Mouse (Mus musculus) B cell, adult (primary cell): ENCODE results near the gene Cuzd1. TPM values are rescaled to one million over a fixed set of nuclear protein-coding genes. Genes with fewer than 3 reads are reported as not detected.

Experiments used
- total RNA-seq: library from RNA; stranded (reverse); gene quantifications from 4 replicates; pipeline ENCODE4 v1.2.4, GENCODE M21; 2023; ENCODE audit not compliant: inconsistent age

The Cuzd1 gene
- total RNA-seq = not detected in 4 replicates

DNA sequence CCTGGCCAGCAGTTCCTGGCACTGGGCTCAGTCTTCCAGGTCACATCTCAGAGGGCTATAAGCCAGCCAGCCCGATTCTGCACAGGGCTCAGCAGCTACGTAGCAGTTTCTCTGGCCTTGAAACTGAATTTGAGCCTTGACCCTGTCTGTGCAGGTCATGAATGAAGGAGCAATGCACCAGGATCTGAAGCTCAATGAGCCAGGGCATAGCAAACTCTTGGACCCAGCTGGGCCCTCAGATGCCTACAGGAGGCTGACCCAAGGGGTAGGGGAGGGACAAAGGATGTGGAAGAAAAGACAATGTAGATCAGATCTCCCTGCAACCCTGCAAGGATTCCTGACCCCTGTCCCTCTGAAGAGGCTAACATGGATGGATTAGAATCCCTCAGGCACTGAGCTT, at the start of gene Cuzd1:
Cuzd1 (minus strand) TSS at position 101 of the 400 bp plus-strand sequence.

GRCm38 (mm10) chr7:131370648-131371469, 48.8 kb upstream of the Cuzd1 start, which contains the start of gene Pstk:
Pstk (plus strand) TSS chr7:131371141.

DNA sequence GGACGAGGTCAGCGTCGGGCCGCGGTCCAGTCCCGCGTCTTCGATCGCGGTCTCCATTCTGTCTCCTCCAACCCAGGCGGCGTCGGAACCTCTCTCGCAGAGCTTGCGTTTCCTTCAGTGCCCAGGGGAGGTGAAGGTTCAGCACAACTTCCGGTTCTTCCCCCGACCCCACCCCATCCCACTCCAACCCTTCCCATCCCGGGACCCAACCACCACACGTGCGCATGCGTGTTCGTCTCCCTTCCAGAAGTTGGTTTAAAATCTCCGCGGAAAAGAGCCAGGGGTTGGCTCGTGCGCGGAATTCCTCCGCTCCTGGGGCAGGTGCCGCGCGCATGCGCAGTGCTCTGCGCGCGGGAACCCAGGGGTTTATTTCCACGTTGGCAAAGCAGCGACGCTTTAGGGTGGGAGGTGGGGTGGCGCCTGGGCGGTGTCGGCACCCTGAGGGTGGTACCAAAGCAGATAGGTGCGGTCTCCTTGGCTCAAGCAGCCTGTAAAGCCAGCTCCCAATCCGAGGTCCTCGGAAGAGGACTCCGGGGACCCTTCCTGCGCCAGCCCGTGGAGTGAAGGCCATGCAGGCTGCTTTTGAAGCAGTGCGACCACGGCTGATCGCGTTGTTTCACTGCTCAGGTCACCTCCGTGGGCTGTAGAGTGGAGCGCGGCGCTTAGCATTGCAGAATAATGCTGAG, 40.7 kb upstream of the Cuzd1 start, which contains the start of gene 2310057M21Rik:
2310057M21Rik (minus strand) TSS at position 145 of the 686 bp plus-strand sequence.

DNA sequence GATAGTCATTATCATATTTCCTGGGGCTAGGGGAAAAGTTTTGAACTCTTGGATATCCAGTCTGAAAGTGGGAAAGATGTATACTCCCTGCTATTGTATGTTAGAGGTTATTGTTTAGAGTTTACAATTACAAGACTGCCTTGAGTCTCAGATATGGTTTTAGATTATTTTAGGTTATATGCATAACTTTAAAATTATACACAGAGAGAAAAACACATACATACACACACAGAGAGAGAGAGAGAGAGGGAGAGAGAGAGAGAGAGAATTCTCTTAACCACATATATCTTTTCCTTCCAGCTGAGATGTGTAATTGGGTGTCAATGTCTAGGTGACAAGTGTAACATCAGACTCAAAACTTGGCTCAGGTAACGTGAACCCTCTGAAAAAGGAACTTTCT, 11.5 kb upstream of the Cuzd1 start, which contains the start of gene Fam24a:
Fam24a (plus strand) TSS at position 301 of the 400 bp plus-strand sequence.

DNA sequence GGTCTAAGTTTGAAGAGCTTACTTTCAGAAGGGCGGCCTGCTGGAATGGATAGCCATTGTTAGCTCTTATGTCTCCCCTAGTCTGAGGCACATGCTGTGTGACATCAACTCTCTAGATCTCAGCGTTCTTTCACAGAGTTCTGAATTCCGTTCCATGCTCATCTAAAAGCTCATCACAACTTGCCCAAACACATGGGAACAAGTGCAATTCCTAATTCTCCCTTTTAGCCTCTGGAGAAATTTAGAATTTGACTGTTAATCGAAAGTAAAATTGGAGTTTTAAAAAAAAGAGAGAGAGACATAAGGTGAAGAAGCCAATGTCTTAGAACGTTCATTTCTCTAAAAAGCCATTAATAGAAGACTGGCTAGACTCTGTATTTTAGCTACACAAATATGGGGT, 7.3 kb upstream of the Cuzd1 start, which contains the start of gene Fam24b:
Fam24b (minus strand) TSS at position 101 of the 400 bp plus-strand sequence.

Other genes with a start within 250 kb of the Cuzd1 start
- not detected in 4 replicates for gene 4933402N03Rik, start 176.0 kb downstream of the Cuzd1 start, total RNA-seq
- not detected in 4 replicates for gene 5430419D17Rik, start 147.9 kb downstream of the Cuzd1 start, total RNA-seq
- gene Fam24b, start 7.2 kb upstream of the Cuzd1 start, total RNA-seq = 1.6 TPM in 1 of 4 replicates, not detected in the others
- not detected in 4 replicates for gene Fam24a, start 11.6 kb upstream of the Cuzd1 start, total RNA-seq
- 15.1 to 24.5 TPM (median 17.9 TPM) in 4 replicates for gene 2310057M21Rik, start 40.5 kb upstream of the Cuzd1 start, total RNA-seq
- 12.9 to 20.6 TPM (median 16.8 TPM) in 4 replicates for gene Pstk, start 48.8 kb upstream of the Cuzd1 start, total RNA-seq
- 52.0 to 74.1 TPM (median 65.3 TPM) in 4 replicates for gene Ikzf5, start 88.2 kb upstream of the Cuzd1 start, total RNA-seq
- 15.4 to 22.4 TPM (median 18.4 TPM) in 4 replicates for gene Acadsb, start 88.3 kb upstream of the Cuzd1 start, total RNA-seq
- gene Hmx3, start 220.6 kb upstream of the Cuzd1 start, total RNA-seq = not detected in 4 replicates
- gene Hmx2, start 226.5 kb upstream of the Cuzd1 start, total RNA-seq = not detected in 4 replicates
- gene Bub3, start 237.9 kb upstream of the Cuzd1 start, total RNA-seq = 46.0 to 59.3 TPM (median 53.1 TPM) in 4 replicates